Mouse (Mus musculus): ENCODE data around the gene Gm49361. TPM values are rescaled to one million over a fixed set of nuclear protein-coding genes. Genes with fewer than 3 reads are reported as not detected.

Gene Gm49361
- polyA plus RNA-seq, 1 experiment from 2014 or later = not detected

GRCm38 (mm10) chr14:57737089-57737488, 8.8 kb downstream of the Gm49361 start:
- H3K36me3 ChIP-seq (ENCODE audit: control insufficient read depth, insufficient read depth, low read length) = no peaks in the 10 kb centered on the region
- no peaks in the 10 kb centered on the region for H3K4me1 ChIP-seq (ENCODE audit: control insufficient read depth, insufficient read depth, low read length)
- no peak for ATAC-seq (ENCODE audit: low read depth)
- H3K9me3 ChIP-seq (ENCODE audit: control insufficient read depth, low read length) = no peaks in the 10 kb centered on the region
- no peak overlapping the region for H3K4me3 ChIP-seq (ENCODE audit: low read depth, low read length)
- H3K27ac ChIP-seq (ENCODE audit: low read depth, low read length) = no peak overlapping the region
- H3K9ac ChIP-seq (replicated peaks; ENCODE audit: low read depth, low read length) = no peak overlapping the region
- no peaks in the 10 kb centered on the region for H3K27me3 ChIP-seq (ENCODE audit: control insufficient read depth, insufficient read depth, low read length)
- H3K4me2 ChIP-seq (ENCODE audit: low read depth, low read length) = no peak overlapping the region

- no peak overlapping the region for H3K4me2 ChIP-seq (ENCODE audit: low read depth, low read length)
- ATAC-seq (ENCODE audit: low read depth) = no peak
- no peak overlapping the region for H3K9ac ChIP-seq (replicated peaks; ENCODE audit: low read depth, low read length)
- H3K9me3 ChIP-seq (ENCODE audit: control insufficient read depth, low read length) = no peaks in the 10 kb centered on the region
- no peak overlapping the region for H3K4me3 ChIP-seq (ENCODE audit: low read depth, low read length)
- no peaks in the 10 kb centered on the region for H3K36me3 ChIP-seq (ENCODE audit: control insufficient read depth, insufficient read depth, low read length)
- no peaks in the 10 kb centered on the region for H3K4me1 ChIP-seq (ENCODE audit: control insufficient read depth, insufficient read depth, low read length)
- no peak overlapping the region for H3K27ac ChIP-seq (ENCODE audit: low read depth, low read length)
- 62% methylated on average over 4 of the region's 4 CpGs for WGBS
- H3K27me3 ChIP-seq (ENCODE audit: control insufficient read depth, insufficient read depth, low read length) = no peaks in the 10 kb centered on the region
Measured at GRCm38 (mm10) chr14:57736141-57736540, 9.8 kb downstream of the Gm49361 start.

- 26% methylated on average over 6 of the region's 6 CpGs for WGBS
- Histone ChIP-seq H3K9me3 (ENCODE audit: control insufficient read depth, low read length) (no peaks in the 10 kb centered on the region), H3K27me3 (ENCODE audit: control insufficient read depth, insufficient read depth, low read length) (no peaks in the 10 kb centered on the region), H3K4me1 (ENCODE audit: control insufficient read depth, insufficient read depth, low read length) (peaks cover 9% of the 10 kb centered on the region; the same call in 1 of the 2 replicates), H3K36me3 (ENCODE audit: control insufficient read depth, insufficient read depth, low read length) (no peaks in the 10 kb centered on the region), H3K4me3 (ENCODE audit: low read depth, low read length) (no peak overlapping the region), H3K27ac (ENCODE audit: low read depth, low read length) (no peak overlapping the region), H3K9ac (replicated peaks; ENCODE audit: low read depth, low read length) (no peak overlapping the region), H3K4me2 (ENCODE audit: low read depth, low read length) (no peak overlapping the region)
- no peak for ATAC-seq (ENCODE audit: low read depth)
Measured at GRCm38 (mm10) chr14:57732668-57733293, 13.1 kb downstream of the Gm49361 start.

- WGBS = 31% methylated on average over 9 of the region's 9 CpGs
- Histone ChIP-seq H3K36me3 (ENCODE audit: control insufficient read depth, insufficient read depth, low read length) (no peaks in the 10 kb centered on the region), H3K4me2 (ENCODE audit: low read depth, low read length) (no peak overlapping the region), H3K4me3 (ENCODE audit: low read depth, low read length) (no peak overlapping the region), H3K9me3 (ENCODE audit: control insufficient read depth, low read length) (no peaks in the 10 kb centered on the region), H3K9ac (replicated peaks; ENCODE audit: low read depth, low read length) (no peak overlapping the region), H3K27ac (ENCODE audit: low read depth, low read length) (peak overlapping the region; percentile 60; the same call in 1 of the 2 replicates), H3K27me3 (ENCODE audit: control insufficient read depth, insufficient read depth, low read length) (no peaks in the 10 kb centered on the region), H3K4me1 (ENCODE audit: control insufficient read depth, insufficient read depth, low read length) (peaks cover 9% of the 10 kb centered on the region; the same call in 1 of the 2 replicates)
- peak; percentile 66; the same call in 1 of the 2 replicates for ATAC-seq (ENCODE audit: low read depth)
Measured at GRCm38 (mm10) chr14:57730527-57730926, 15.4 kb downstream of the Gm49361 start.

GRCm38 (mm10) chr14:57729975-57730499, 15.9 kb downstream of the Gm49361 start:
- peak; percentile 82 for ATAC-seq (ENCODE audit: low read depth)
- Histone ChIP-seq H3K4me3 (ENCODE audit: low read depth, low read length) (no peak overlapping the region), H3K27me3 (ENCODE audit: control insufficient read depth, insufficient read depth, low read length) (no peaks in the 10 kb centered on the region), H3K36me3 (ENCODE audit: control insufficient read depth, insufficient read depth, low read length) (no peaks in the 10 kb centered on the region), H3K4me2 (ENCODE audit: low read depth, low read length) (no peak overlapping the region), H3K9me3 (ENCODE audit: control insufficient read depth, low read length) (no peaks in the 10 kb centered on the region), H3K27ac (ENCODE audit: low read depth, low read length) (peak overlapping the region; percentile 60), H3K4me1 (ENCODE audit: control insufficient read depth, insufficient read depth, low read length) (peaks cover 9% of the 10 kb centered on the region; the same call in 1 of the 2 replicates), H3K9ac (replicated peaks; ENCODE audit: low read depth, low read length) (no peak overlapping the region)
- WGBS = 37% methylated on average over 5 of the region's 5 CpGs

- H3K4me3 ChIP-seq (ENCODE audit: low read depth, low read length) = no peak overlapping the region
- no peak overlapping the region for H3K9ac ChIP-seq (replicated peaks; ENCODE audit: low read depth, low read length)
- H3K27ac ChIP-seq (ENCODE audit: low read depth, low read length) = peak overlapping the region; percentile 60
- H3K4me2 ChIP-seq (ENCODE audit: low read depth, low read length) = no peak overlapping the region
- H3K9me3 ChIP-seq (ENCODE audit: control insufficient read depth, low read length) = no peaks in the 10 kb centered on the region
- no peak for ATAC-seq (ENCODE audit: low read depth)
- no peaks in the 10 kb centered on the region for H3K27me3 ChIP-seq (ENCODE audit: control insufficient read depth, insufficient read depth, low read length)
- 87% methylated on average over 8 of the region's 8 CpGs for WGBS
- peaks cover 9% of the 10 kb centered on the region; the same call in 1 of the 2 replicates for H3K4me1 ChIP-seq (ENCODE audit: control insufficient read depth, insufficient read depth, low read length)
- H3K36me3 ChIP-seq (ENCODE audit: control insufficient read depth, insufficient read depth, low read length) = no peaks in the 10 kb centered on the region
Measured at GRCm38 (mm10) chr14:57729364-57729763, 16.5 kb downstream of the Gm49361 start.

- Histone ChIP-seq H3K27me3 (ENCODE audit: control insufficient read depth, insufficient read depth, low read length) (no peaks in the 10 kb centered on the region), H3K9me3 (ENCODE audit: control insufficient read depth, low read length) (no peaks in the 10 kb centered on the region), H3K9ac (replicated peaks; ENCODE audit: low read depth, low read length) (no peak overlapping the region), H3K27ac (ENCODE audit: low read depth, low read length) (no peak overlapping the region), H3K4me1 (ENCODE audit: control insufficient read depth, insufficient read depth, low read length) (peaks cover 9% of the 10 kb centered on the region; the same call in 1 of the 2 replicates), H3K4me3 (ENCODE audit: low read depth, low read length) (no peak overlapping the region), H3K36me3 (ENCODE audit: control insufficient read depth, insufficient read depth, low read length) (no peaks in the 10 kb centered on the region), H3K4me2 (ENCODE audit: low read depth, low read length) (no peak overlapping the region)
- 84% methylated on average over 8 of the region's 8 CpGs for WGBS
- no peak for ATAC-seq (ENCODE audit: low read depth)
Measured at GRCm38 (mm10) chr14:57726172-57726571, 19.7 kb downstream of the Gm49361 start.

GRCm38 (mm10) chr14:57724473-57724872, 21.4 kb downstream of the Gm49361 start:
- H3K4me2 ChIP-seq (ENCODE audit: low read depth, low read length) = no peak overlapping the region
- no peak for ATAC-seq (ENCODE audit: low read depth)
- 0 out of 2 replicates have a peak, but pooled peaks cover under 1% of the 10 kb centered on the region for H3K4me1 ChIP-seq (ENCODE audit: control insufficient read depth, insufficient read depth, low read length)

GRCm38 (mm10) chr14:57718245-57718644, 27.7 kb downstream of the Gm49361 start:
- Histone ChIP-seq H3K27ac (ENCODE audit: low read depth, low read length) (no peak overlapping the region), H3K27me3 (ENCODE audit: control insufficient read depth, insufficient read depth, low read length) (no peaks in the 10 kb centered on the region), H3K4me3 (ENCODE audit: low read depth, low read length) (no peak overlapping the region), H3K9me3 (ENCODE audit: control insufficient read depth, low read length) (no peaks in the 10 kb centered on the region), H3K36me3 (ENCODE audit: control insufficient read depth, insufficient read depth, low read length) (no peaks in the 10 kb centered on the region), H3K4me1 (ENCODE audit: control insufficient read depth, insufficient read depth, low read length) (0 out of 2 replicates have a peak, but pooled peaks cover 4% of the 10 kb centered on the region), H3K9ac (replicated peaks; ENCODE audit: low read depth, low read length) (no peak overlapping the region), H3K4me2 (ENCODE audit: low read depth, low read length) (no peak overlapping the region)
- ATAC-seq (ENCODE audit: low read depth) = no peak
- WGBS = 87% methylated on average over 4 of the region's 4 CpGs

More at GRCm38 (mm10) chr14:57724473-57724872, 21.4 kb downstream of the Gm49361 start:
- 81% methylated on average over 4 of the region's 4 CpGs for WGBS
- Histone ChIP-seq H3K9me3 (ENCODE audit: control insufficient read depth, low read length) (no peaks in the 10 kb centered on the region), H3K9ac (replicated peaks; ENCODE audit: low read depth, low read length) (no peak overlapping the region), H3K27ac (ENCODE audit: low read depth, low read length) (no peak overlapping the region), H3K27me3 (ENCODE audit: control insufficient read depth, insufficient read depth, low read length) (no peaks in the 10 kb centered on the region), H3K36me3 (ENCODE audit: control insufficient read depth, insufficient read depth, low read length) (no peaks in the 10 kb centered on the region), H3K4me3 (ENCODE audit: low read depth, low read length) (no peak overlapping the region)
